Mouse (Mus musculus) MEL (cell line): ENCODE data around the gene Vmn2r117.

Experiments used
- BHLHE40 ChIP-seq: IDR thresholded peaks from 2 replicates; pipeline ENCODE4 v1.6.1; 2012; ENCODE audit warnings: low read depth, mild to moderate bottlenecking, inconsistent platforms, low read length, improper control_type of control experiment, borderline replicate concordance
- CHD1 ChIP-seq: IDR thresholded peaks from 2 replicates; pipeline ENCODE4 v1.6.1; 2012; ENCODE audit warnings: low read depth, mild to moderate bottlenecking, inconsistent platforms, low read length, improper control_type of control experiment
- CTCF ChIP-seq, 3 experiments: IDR thresholded peaks in 2 of 3; conservative IDR thresholded peaks in 1 of 3; 2 replicates each; pipeline ENCODE4 v1.5.1; 2011 to 2012; ENCODE audit warnings: low read length in 3 of 3, low read depth in 2 of 3, mild to moderate bottlenecking in 2 of 3, improper control_type of control experiment in 1 of 3, inconsistent platforms in 1 of 3, mixed read lengths in 1 of 3, moderate library complexity in 1 of 3; ENCODE audit not compliant: control insufficient read depth in 1 of 3, insufficient read depth in 1 of 3, poor library complexity in 1 of 3, severe bottlenecking in 1 of 3
- EP300 ChIP-seq, 2 experiments: IDR thresholded peaks; 2 replicates each; pipeline ENCODE4 v1.6.1; 2011; ENCODE audit warnings: improper control_type of control experiment in 2 of 2, low read length in 2 of 2, low read depth in 1 of 2, mild to moderate bottlenecking in 1 of 2
- POLR2A ChIP-seq, 2 experiments: IDR thresholded peaks; 2 replicates each; pipeline ENCODE4 v1.6.1; 2011 to 2012; ENCODE audit warnings: low read length in 2 of 2, mild to moderate bottlenecking in 2 of 2, control low read depth in 1 of 2, improper control_type of control experiment in 1 of 2, low read depth in 1 of 2, moderate library complexity in 1 of 2; ENCODE audit not compliant: control insufficient read depth in 1 of 2, insufficient read depth in 1 of 2, poor library complexity in 1 of 2
- POLR2AphosphoS2 ChIP-seq: IDR thresholded peaks from 2 replicates; pipeline ENCODE4 v1.6.1; 2011; ENCODE audit warnings: low read length, improper control_type of control experiment
- RAD21 ChIP-seq: IDR thresholded peaks from 2 replicates; pipeline ENCODE4 v1.6.1; 2011; ENCODE audit warnings: mild to moderate bottlenecking, low read depth, low read length, improper control_type of control experiment
- RCOR1 ChIP-seq: IDR thresholded peaks from 2 replicates; pipeline ENCODE4 v1.6.1; 2012; ENCODE audit warnings: low read depth, mild to moderate bottlenecking, inconsistent platforms, low read length, improper control_type of control experiment

- TF ChIP-seq RAD21, result no peak
- TF ChIP-seq EP300 (IDR thresholded peaks at IDR 0.05; ENCODE audit: low read depth in 1 of 2, low read length in 2 of 2), result no peak
- no peak for TF ChIP-seq POLR2A (IDR thresholded peaks at IDR 0.05; ENCODE audit: control insufficient read depth in 1 of 2, insufficient read depth in 1 of 2, low read depth in 1 of 2, low read length in 2 of 2, poor library complexity in 1 of 2)
- TF ChIP-seq RCOR1, result no peak
- no peak for TF ChIP-seq CTCF (IDR thresholded peaks at IDR 0.05 in 2 of 3, conservative IDR thresholded peaks at IDR 0.05 in 1 of 3; ENCODE audit: control insufficient read depth in 1 of 3, insufficient read depth in 1 of 3, low read depth in 2 of 3, low read length in 3 of 3, poor library complexity in 1 of 3, severe bottlenecking in 1 of 3)
- no peak for TF ChIP-seq BHLHE40
- no peak for TF ChIP-seq CHD1
- TF ChIP-seq POLR2AphosphoS2, result no peak
These were observed 46.3 kb downstream of the Vmn2r117 start for GRCm38 (mm10) chr17:23433150-23433679.
